Mouse (Mus musculus): ENCODE measurements around the gene Pid1.

The Pid1 gene

GRCm38 (mm10) chr1:84056884-84057630 lies 306.9 kb downstream of the Pid1 start:
- no peak for ATAC-seq (ENCODE audit: low TSS enrichment)

- no peak for ATAC-seq (ENCODE audit: low TSS enrichment)
Observed at GRCm38 (mm10) chr1:84056306-84056705, 307.7 kb downstream of the Pid1 start.

DNA sequence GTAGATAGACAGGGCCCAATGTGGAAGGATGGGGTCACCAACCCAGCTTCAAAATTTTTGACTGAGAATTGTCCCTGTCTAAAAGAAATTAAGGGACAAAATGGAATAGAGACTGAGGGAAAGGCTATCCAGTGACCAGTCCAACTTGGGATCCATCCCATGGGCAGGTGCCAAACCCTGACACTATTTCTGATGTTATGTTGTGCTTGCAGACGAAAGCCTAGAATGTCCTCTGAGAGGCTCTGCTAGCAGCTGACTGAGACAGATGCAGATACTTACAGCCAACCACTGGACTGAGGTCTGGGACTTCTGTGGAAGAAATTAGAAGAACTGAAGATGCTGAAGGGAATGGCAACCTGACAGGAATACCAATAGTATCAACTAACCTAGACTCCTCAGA lies 338.2 kb downstream of the Pid1 start:
- ATAC-seq (ENCODE audit: low TSS enrichment) = no peak

GRCm38 (mm10) chr1:84012871-84013375 lies 351.1 kb downstream of the Pid1 start:
- no peak for ATAC-seq (ENCODE audit: low TSS enrichment)

DNA sequence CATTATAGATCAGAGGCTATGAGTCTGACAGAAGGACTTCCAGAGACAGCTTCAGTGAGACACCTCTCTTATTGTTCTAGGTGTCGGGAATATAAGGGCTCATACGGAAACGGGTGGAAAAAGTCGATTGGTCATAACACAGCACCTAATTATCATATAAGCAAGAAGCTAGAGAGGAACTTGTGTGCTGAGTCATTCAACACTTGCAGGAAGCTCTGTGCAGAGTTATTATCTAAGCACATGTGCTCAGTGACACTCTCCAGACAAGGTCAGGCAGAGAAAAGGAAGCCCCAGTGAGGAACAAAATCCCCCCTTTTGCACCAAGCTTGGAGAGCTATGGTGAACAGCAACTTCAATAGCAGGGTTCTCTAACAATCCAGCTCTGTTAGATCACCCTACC lies 361.4 kb downstream of the Pid1 start:
- ATAC-seq (ENCODE audit: low TSS enrichment) = no peak
